Mouse (Mus musculus): Measurements from ENCODE around the gene Arid1b.

- TF ChIP-seq CTCF (IDR thresholded peaks at IDR 0.05; ENCODE audit: low read depth, low read length) (no peak), GATA2 (IDR thresholded peaks at IDR 0.05; ENCODE audit: borderline replicate concordance, low read depth, low read length) (no peak), GATA1 (IDR thresholded peaks at IDR 0.05; ENCODE audit: borderline replicate concordance, low read length) (no peak)
Measured at GRCm38 (mm10) chr17:5056654-5057053, 62.5 kb downstream of the Arid1b start.
